Mouse (Mus musculus): ENCODE data around the gene 1110008L16Rik. TPM values are rescaled to one million over a fixed set of nuclear protein-coding genes. Genes with fewer than 3 reads are reported as not detected.
"Not testable (repeated sequence)": the region's sequence is repeated elsewhere in the genome, so short reads cannot be mapped to it uniquely, and the experiment has no call there.

1110008L16Rik gene
- polyA plus RNA-seq, 1 experiment from 2014 or later: 19.5 TPM

- Histone ChIP-seq H3K27me3 (replicated peaks) (no peaks in the 10 kb centered on the region), H3K36me3 (no peaks in the 10 kb centered on the region), H3K4me2 (replicated peaks) (no peak overlapping the region), H3K9ac (no peak overlapping the region), H3K4me1 (replicated peaks) (no peaks in the 10 kb centered on the region), H3K4me3 (replicated peaks) (no peak overlapping the region), H3K9me3 (no peaks in the 10 kb centered on the region), H3K27ac (no peak overlapping the region)
- WGBS: 78% methylated on average over 8 of the region's 8 CpGs
- no peak for ATAC-seq
Observed at GRCm38 (mm10) chr12:55309501-55309900, 10.1 kb downstream of the 1110008L16Rik start.

- H3K9ac ChIP-seq: no peak overlapping the region
- no peak overlapping the region for H3K27ac ChIP-seq
- WGBS: 84% methylated on average over 7 of the region's 7 CpGs
- H3K36me3 ChIP-seq: no peaks in the 10 kb centered on the region
- no peaks in the 10 kb centered on the region for H3K4me1 ChIP-seq (replicated peaks)
- no peak for ATAC-seq
- no peaks in the 10 kb centered on the region for H3K27me3 ChIP-seq (replicated peaks)
- no peak overlapping the region for H3K4me2 ChIP-seq (replicated peaks)
- no peaks in the 10 kb centered on the region for H3K9me3 ChIP-seq
- no peak overlapping the region for H3K4me3 ChIP-seq (replicated peaks)
Observed at GRCm38 (mm10) chr12:55311841-55312240, 12.5 kb downstream of the 1110008L16Rik start.

GRCm38 (mm10) chr12:55313901-55314300 is 14.5 kb downstream of the 1110008L16Rik start:
- H3K4me2 ChIP-seq (replicated peaks): no peak overlapping the region
- H3K9ac ChIP-seq: no peak overlapping the region
- no peak overlapping the region for H3K27ac ChIP-seq
- 89% methylated on average over 5 of the region's 5 CpGs for WGBS
- H3K27me3 ChIP-seq (replicated peaks): no peaks in the 10 kb centered on the region
- H3K4me1 ChIP-seq (replicated peaks): no peaks in the 10 kb centered on the region
- H3K36me3 ChIP-seq: 0 out of 2 replicates have a peak, but pooled peaks cover 2% of the 10 kb centered on the region
- ATAC-seq: no peak
- no peaks in the 10 kb centered on the region for H3K9me3 ChIP-seq
- no peak overlapping the region for H3K4me3 ChIP-seq (replicated peaks)

GRCm38 (mm10) chr12:55315192-55315591 is 15.8 kb downstream of the 1110008L16Rik start:
- no peaks in the 10 kb centered on the region for H3K9me3 ChIP-seq
- no peaks in the 10 kb centered on the region for H3K4me1 ChIP-seq (replicated peaks)
- 37% methylated on average over 5 of the region's 5 CpGs for WGBS
- H3K36me3 ChIP-seq: 0 out of 2 replicates have a peak, but pooled peaks cover 2% of the 10 kb centered on the region
- ATAC-seq: peak; percentile 49; the same call in 1 of the 2 replicates
- H3K4me2 ChIP-seq (replicated peaks): no peak overlapping the region
- H3K4me3 ChIP-seq (replicated peaks): no peak overlapping the region
- no peak overlapping the region for H3K27ac ChIP-seq
- H3K27me3 ChIP-seq (replicated peaks): no peaks in the 10 kb centered on the region
- no peak overlapping the region for H3K9ac ChIP-seq

- 82% methylated on average over 18 of the region's 18 CpGs for WGBS
- no peaks in the 10 kb centered on the region for H3K9me3 ChIP-seq
- no peak for ATAC-seq
- H3K27ac ChIP-seq: peak overlapping the region; percentile 32; the same call in 1 of the 2 replicates
- H3K4me1 ChIP-seq (replicated peaks): no peaks in the 10 kb centered on the region
- 0 out of 2 replicates have a peak, but pooled peaks cover 2% of the 10 kb centered on the region for H3K36me3 ChIP-seq
- no peak overlapping the region for H3K4me2 ChIP-seq (replicated peaks)
- no peak overlapping the region for H3K9ac ChIP-seq
- no peaks in the 10 kb centered on the region for H3K27me3 ChIP-seq (replicated peaks)
- no peak overlapping the region for H3K4me3 ChIP-seq (replicated peaks)
Observed at GRCm38 (mm10) chr12:55321642-55322291, 22.4 kb downstream of the 1110008L16Rik start.

- no peak overlapping the region for H3K27ac ChIP-seq
- H3K9ac ChIP-seq: no peak overlapping the region
- no peak overlapping the region for H3K4me2 ChIP-seq (replicated peaks)
- H3K27me3 ChIP-seq (replicated peaks): no peaks in the 10 kb centered on the region
- H3K4me3 ChIP-seq (replicated peaks): no peak overlapping the region
- no peaks in the 10 kb centered on the region for H3K4me1 ChIP-seq (replicated peaks)
- WGBS: 84% methylated on average over 7 of the region's 7 CpGs
- no peak for ATAC-seq
- H3K36me3 ChIP-seq: 0 out of 2 replicates have a peak, but pooled peaks cover 3% of the 10 kb centered on the region
- H3K9me3 ChIP-seq: no peaks in the 10 kb centered on the region
Observed at GRCm38 (mm10) chr12:55325702-55326101, 26.3 kb downstream of the 1110008L16Rik start.

- no peak overlapping the region for H3K9ac ChIP-seq
- H3K4me1 ChIP-seq (replicated peaks): no peaks in the 10 kb centered on the region
- H3K27me3 ChIP-seq (replicated peaks): no peaks in the 10 kb centered on the region
- no peak for ATAC-seq
- no peak overlapping the region for H3K4me3 ChIP-seq (replicated peaks)
- no peak overlapping the region for H3K4me2 ChIP-seq (replicated peaks)
- H3K36me3 ChIP-seq: 0 out of 2 replicates have a peak, but pooled peaks cover 3% of the 10 kb centered on the region
- no peaks in the 10 kb centered on the region for H3K9me3 ChIP-seq
- 80% methylated on average over 4 of the region's 4 CpGs for WGBS
- H3K27ac ChIP-seq: no peak overlapping the region
Observed at GRCm38 (mm10) chr12:55328784-55329183, 29.4 kb downstream of the 1110008L16Rik start.

- H3K27me3 ChIP-seq (replicated peaks): no peaks in the 10 kb centered on the region
- H3K36me3 ChIP-seq: 0 out of 2 replicates have a peak, but pooled peaks cover 3% of the 10 kb centered on the region
- no peak overlapping the region for H3K4me3 ChIP-seq (replicated peaks)
- H3K4me1 ChIP-seq (replicated peaks): no peaks in the 10 kb centered on the region
- H3K9ac ChIP-seq: no peak overlapping the region
- WGBS: 92% methylated on average over 7 of the region's 7 CpGs
- no peak overlapping the region for H3K27ac ChIP-seq
- H3K9me3 ChIP-seq: no peaks in the 10 kb centered on the region
- H3K4me2 ChIP-seq (replicated peaks): no peak overlapping the region
- no peak for ATAC-seq
Observed at GRCm38 (mm10) chr12:55329351-55329750, 30.0 kb downstream of the 1110008L16Rik start.

- no peak overlapping the region for H3K9ac ChIP-seq
- H3K4me1 ChIP-seq (replicated peaks): no peaks in the 10 kb centered on the region
- no peak overlapping the region for H3K4me2 ChIP-seq (replicated peaks)
- no peaks in the 10 kb centered on the region for H3K27me3 ChIP-seq (replicated peaks)
- H3K9me3 ChIP-seq: no peaks in the 10 kb centered on the region
- H3K36me3 ChIP-seq: 0 out of 2 replicates have a peak, but pooled peaks cover 3% of the 10 kb centered on the region
- H3K27ac ChIP-seq: no peak overlapping the region
- no peak overlapping the region for H3K4me3 ChIP-seq (replicated peaks)
- ATAC-seq: no peak
- 76% methylated on average over 7 of the region's 7 CpGs for WGBS
Observed at GRCm38 (mm10) chr12:55333662-55334061, 34.3 kb downstream of the 1110008L16Rik start.

- 97% methylated on average over 1 of the region's 2 CpGs for WGBS
- H3K4me1 ChIP-seq (replicated peaks); H3K9ac ChIP-seq; H3K9me3 ChIP-seq; H3K27ac ChIP-seq; H3K4me2 ChIP-seq (replicated peaks); ATAC-seq; H3K27me3 ChIP-seq (replicated peaks); H3K36me3 ChIP-seq; H3K4me3 ChIP-seq (replicated peaks): not testable (repeated sequence)
Observed at GRCm38 (mm10) chr12:55338490-55338889, 39.1 kb downstream of the 1110008L16Rik start.

GRCm38 (mm10) chr12:55343045-55343444 is 43.7 kb downstream of the 1110008L16Rik start:
- H3K36me3 ChIP-seq; H3K4me1 ChIP-seq (replicated peaks); H3K27me3 ChIP-seq (replicated peaks); H3K9ac ChIP-seq; H3K9me3 ChIP-seq; H3K4me2 ChIP-seq (replicated peaks); ATAC-seq; H3K27ac ChIP-seq; H3K4me3 ChIP-seq (replicated peaks): not testable (repeated sequence)
- WGBS: 64% methylated on average over 1 of the region's 1 CpGs

- H3K4me2 ChIP-seq (replicated peaks): no peak overlapping the region
- H3K9me3 ChIP-seq: no peaks in the 10 kb centered on the region
- ATAC-seq: no peak
- no peak overlapping the region for H3K9ac ChIP-seq
- H3K27ac ChIP-seq: no peak overlapping the region
- H3K4me3 ChIP-seq (replicated peaks): no peak overlapping the region
- no peaks in the 10 kb centered on the region for H3K27me3 ChIP-seq (replicated peaks)
- no peaks in the 10 kb centered on the region for H3K4me1 ChIP-seq (replicated peaks)
- WGBS: 85% methylated on average over 11 of the region's 11 CpGs
- H3K36me3 ChIP-seq: no peaks in the 10 kb centered on the region
Observed at GRCm38 (mm10) chr12:55343998-55344397, 44.6 kb downstream of the 1110008L16Rik start.

GRCm38 (mm10) chr12:55344583-55344982 is 45.2 kb downstream of the 1110008L16Rik start:
- no peak for ATAC-seq
- H3K27ac ChIP-seq: no peak overlapping the region

More at GRCm38 (mm10) chr12:55344583-55344982, 45.2 kb downstream of the 1110008L16Rik start:
- Histone ChIP-seq H3K4me3 (replicated peaks) (no peak overlapping the region), H3K4me2 (replicated peaks) (no peak overlapping the region), H3K9ac (no peak overlapping the region), H3K4me1 (replicated peaks) (no peaks in the 10 kb centered on the region), H3K27me3 (replicated peaks) (no peaks in the 10 kb centered on the region), H3K36me3 (no peaks in the 10 kb centered on the region), H3K9me3 (no peaks in the 10 kb centered on the region)
- 79% methylated on average over 13 of the region's 13 CpGs for WGBS
